Mouse (Mus musculus) splenic B cell, adult 2 months (primary cell): ENCODE results near the gene Arfgef2.

Experiments used
- DNase-seq: peaks from one replicate; pipeline ENCODE4 v3.0.0-alpha.2; 2011; ENCODE audit warnings: low read depth, low spot score
- H3K27me3 ChIP-seq: 2 replicates; pipeline ENCODE4 v1.6.1; 2012; ENCODE audit warnings: mild to moderate bottlenecking, low read length, moderate library complexity, mixed read lengths; ENCODE audit not compliant: control insufficient read depth, poor library complexity, insufficient read depth, severe bottlenecking
- H3K36me3 ChIP-seq: 2 replicates; pipeline ENCODE4 v1.6.1; 2012; ENCODE audit warnings: mild to moderate bottlenecking, low read length, moderate library complexity, mixed read lengths; ENCODE audit not compliant: control insufficient read depth, poor library complexity, insufficient read depth, severe bottlenecking

Arfgef2 gene

DNA sequence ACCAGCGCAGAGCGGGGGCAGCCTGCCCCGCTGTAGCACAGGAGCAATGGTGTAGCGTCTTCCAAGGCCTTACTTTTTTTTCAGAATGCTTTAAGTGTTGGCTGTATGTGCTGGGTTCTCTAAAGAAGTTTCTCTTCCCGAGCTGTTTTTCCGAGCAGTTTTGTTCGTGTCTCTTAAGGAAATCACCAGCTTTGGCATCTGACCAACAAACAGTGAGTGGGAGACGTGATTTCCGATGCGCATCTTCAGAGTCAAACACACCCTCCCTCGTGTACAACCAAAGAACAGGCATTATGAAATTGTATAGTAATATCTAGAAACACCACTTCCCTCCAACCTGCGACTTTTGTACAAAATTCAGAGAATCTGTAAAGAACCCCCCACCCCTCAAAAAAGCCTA is 91.6 kb downstream of the Arfgef2 start:
- H3K27me3 ChIP-seq: no peaks in the 10 kb centered on the region
- H3K36me3 ChIP-seq: peaks cover 8% of the 10 kb centered on the region; the same call in 1 of the 2 replicates
- DNase-seq: no peak

DNA sequence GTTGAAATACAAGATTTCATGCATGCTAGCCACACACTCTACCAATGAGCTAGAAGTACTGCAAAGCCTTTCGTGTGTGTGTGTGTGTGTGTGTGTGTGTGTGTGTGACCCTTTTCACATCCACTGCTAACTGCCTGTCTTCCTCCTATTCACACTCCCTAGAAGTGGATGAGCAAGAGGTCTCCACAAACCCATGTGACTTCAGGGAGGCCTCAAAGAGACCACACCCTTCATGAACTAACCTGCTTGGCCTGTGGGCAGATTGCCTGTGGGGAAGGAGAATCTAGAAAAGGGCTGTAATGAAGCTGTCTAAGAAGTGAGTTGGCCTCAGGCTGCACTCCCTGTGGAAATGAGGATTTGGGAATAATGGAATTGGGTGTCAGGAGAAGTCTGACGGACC is 93.8 kb downstream of the Arfgef2 start:
- H3K27me3 ChIP-seq: no peaks in the 10 kb centered on the region

DNA sequence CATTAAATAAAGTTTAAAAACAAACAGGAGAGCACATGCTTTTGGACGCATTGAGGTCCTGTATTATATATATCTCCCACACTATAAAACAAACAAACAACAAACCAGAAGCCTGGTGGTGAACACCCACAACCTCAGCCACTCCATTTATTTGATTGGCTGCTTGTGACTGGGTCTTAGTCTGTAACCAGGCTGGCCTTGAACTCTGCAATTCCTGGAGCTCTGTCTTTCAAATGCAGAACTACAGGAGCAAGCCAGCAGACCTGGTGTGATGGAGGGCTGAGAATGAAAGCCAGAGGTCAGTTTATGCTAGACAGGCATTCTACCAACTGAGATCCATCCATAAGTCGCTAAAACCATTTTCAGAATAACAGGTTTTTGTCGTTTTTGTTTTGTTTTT is 94.4 kb downstream of the Arfgef2 start:
- no peaks in the 10 kb centered on the region for H3K36me3 ChIP-seq
- no peaks in the 10 kb centered on the region for H3K27me3 ChIP-seq
- DNase-seq: no peak

More for the DNA sequence above, 93.8 kb downstream of the Arfgef2 start:
- H3K36me3 ChIP-seq: no peaks in the 10 kb centered on the region
- no peak for DNase-seq

DNA sequence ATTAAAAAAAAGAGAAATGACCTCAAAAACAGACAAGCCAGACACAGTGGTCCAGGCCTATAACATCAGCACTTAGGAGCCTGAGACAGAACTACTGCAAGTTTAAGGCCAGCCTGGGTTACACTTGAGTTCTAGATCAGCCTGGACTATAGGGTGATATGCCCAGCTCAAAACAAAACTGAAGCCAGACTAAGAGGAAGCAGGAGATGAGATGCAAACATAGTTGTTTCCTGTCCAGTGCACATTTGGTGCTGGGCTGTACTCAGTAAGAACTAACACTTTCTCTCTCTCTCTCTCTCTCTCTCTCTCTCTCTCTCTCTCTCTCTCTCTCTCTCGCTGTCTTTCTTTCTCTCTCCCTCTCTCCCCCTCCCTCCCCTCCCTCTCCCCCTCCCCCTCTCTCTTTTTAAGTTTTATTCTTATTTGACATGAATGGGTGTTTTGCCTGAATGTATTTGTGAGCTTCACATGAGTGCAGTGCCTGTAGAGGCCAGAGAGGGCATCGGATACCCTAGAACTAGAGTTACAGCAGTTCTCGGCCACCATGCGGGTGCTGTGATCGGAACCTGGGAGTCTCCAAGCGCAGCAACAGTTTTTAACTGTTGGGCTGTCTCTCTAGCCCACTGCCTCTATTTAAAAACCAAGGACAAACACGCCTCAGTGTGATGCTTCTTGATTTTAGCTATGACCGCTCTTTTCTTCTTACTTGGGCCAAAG is 95.6 kb downstream of the Arfgef2 start:
- H3K36me3 ChIP-seq: no peaks in the 10 kb centered on the region
- peak; percentile 76 for DNase-seq
- H3K27me3 ChIP-seq: no peaks in the 10 kb centered on the region

DNA sequence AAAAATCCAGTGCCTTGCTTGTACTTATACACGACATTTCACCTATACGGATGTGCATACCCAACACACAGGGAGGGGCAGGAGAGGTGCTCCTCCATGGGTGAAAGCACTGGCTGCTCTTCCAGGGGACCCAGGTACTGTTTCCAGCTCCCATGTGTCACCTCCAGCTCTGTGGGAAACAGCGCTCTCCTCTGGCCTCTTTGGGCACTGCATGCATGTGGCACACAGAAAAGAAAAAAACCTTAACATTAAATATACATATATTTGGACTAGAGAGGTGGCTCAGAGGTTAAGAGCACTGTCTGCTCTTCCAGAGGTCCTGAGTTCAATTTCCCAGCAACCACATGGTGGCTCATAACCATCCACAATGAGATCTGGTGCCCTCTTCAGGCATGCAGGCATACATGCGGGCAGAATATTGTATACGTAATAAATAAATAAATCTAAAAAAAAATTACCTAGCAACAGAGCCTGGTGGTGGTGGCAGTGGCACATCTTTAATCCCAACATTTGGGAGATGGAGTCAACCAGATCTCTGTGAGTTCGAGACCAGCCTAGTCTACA is 98.4 kb downstream of the Arfgef2 start:
- no peaks in the 10 kb centered on the region for H3K36me3 ChIP-seq
- H3K27me3 ChIP-seq: no peaks in the 10 kb centered on the region
- DNase-seq: peak; percentile 31

DNA sequence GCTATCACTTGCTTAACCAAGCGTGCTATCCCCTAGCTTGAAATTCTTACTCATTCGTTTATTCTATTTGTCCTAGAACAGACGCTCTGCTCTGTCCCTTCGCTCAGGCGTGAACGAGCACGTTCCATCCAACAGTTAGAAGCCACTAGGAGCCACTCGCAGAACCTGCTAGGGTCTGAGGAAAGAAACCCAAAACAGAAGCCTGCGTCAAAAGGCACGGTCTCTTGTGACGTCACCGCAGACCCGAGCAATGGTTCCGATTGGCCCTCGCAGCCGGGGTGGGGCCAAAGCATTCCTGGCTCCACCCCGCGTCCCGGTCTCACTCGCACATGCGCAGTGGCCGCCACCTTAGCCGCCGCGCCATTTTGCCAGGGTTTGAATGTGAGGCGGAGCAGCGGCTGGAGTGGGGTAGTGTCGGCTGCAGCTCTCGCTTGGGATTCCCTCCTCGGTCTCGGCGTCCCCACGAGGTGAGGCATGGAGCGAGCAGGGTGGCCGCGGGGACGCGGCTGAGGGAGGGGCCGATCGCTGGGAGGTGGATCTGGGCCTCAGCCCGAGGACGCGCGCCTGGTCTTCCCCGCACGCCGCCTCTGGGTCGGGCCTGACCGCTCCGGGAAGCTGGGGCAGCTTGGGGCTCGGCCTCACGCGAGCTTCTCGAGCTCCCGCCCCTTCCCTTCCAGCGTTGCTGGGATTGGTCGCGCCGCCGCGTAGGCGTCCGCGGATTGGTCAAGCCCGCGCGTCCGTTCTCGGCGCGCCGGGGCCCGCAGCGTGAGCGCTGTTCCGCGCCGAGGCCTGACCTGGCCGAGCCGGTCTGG is 100.5 kb downstream of the Arfgef2 start, which contains the start of gene Cse1l:
Cse1l (plus strand) TSS at position 330 of the 812 bp plus-strand sequence.
- peak; percentile 99 for DNase-seq
- H3K36me3 ChIP-seq: no peaks in the 10 kb centered on the region
- H3K27me3 ChIP-seq: no peaks in the 10 kb centered on the region

DNA sequence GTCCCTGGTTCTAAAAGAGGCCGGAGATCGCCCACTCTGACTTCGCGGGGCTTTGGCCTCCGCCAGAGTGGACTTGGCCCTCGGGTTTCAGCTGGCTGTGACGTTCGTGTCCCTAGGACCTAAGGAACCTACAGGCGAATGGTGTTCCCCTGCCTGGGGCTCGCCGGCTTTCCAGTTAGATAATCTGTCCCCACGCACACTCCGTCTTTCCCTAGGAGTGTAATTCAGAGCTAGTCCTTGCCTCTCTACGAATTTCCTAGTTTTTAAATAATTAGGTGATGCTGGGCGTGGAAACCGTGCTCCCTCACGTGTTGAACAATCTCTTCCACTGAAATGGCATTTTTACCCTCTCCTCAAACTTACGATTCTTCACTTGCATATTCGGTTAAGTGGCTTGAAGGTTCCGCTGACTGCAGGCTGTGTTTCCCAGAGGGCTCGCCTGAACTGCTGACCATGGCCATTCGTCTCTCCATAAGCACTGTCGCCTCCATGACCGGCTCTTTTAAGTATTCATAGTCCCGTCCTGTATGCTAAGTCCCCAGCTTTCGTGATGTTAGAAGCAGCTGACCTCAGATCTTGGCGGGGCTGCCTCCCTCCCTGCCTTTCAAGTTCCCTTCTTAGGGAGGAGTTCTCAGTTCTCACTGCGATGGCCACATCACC is 101.3 kb downstream of the Arfgef2 start:
- Histone ChIP-seq H3K27me3 (no peaks in the 10 kb centered on the region), H3K36me3 (no peaks in the 10 kb centered on the region)
- DNase-seq: peak; percentile 58

DNA sequence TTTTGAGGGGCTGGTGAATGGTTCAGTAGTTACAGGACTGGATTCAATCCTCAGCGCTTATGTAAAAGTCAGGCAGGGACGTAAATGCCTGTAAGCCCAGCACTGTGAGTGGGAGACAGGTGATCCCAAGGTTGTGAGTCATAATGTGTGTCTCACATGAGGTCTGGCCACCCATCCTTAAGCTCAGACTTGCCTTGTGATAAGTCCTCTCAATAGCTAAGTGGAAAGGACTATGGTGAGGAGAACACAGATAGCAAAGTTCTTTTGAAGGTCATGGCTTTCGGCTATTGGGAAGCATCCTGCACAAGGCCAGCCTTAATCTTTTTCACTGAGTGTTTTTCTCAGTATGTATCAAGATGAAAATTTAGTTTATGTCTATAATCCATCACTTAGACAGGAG is 104.3 kb downstream of the Arfgef2 start:
- no peaks in the 10 kb centered on the region for H3K27me3 ChIP-seq
- DNase-seq: no peak

DNA sequence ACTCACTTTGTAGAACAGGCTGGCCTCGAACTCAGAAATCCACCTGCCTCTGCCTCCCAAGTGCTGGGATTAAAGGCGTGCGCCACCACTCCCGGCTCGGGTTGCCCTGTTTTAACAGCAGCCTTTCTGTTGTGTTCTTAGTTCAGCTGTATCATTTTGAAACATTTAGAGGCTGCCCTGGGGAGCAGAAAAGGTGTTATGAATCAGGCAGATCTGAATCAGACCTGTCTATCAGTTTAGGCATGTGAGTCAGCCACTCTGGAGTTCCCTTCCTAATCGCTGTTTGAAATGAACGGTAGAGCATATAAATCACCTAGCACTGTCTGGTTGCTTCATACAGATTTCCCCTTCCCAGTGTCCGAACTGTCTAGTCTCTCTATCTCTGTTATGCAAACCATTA is 105.1 kb downstream of the Arfgef2 start:
- no peak for DNase-seq
- no peaks in the 10 kb centered on the region for H3K36me3 ChIP-seq

More for the DNA sequence above, 104.3 kb downstream of the Arfgef2 start:
- H3K36me3 ChIP-seq: no peaks in the 10 kb centered on the region

DNA sequence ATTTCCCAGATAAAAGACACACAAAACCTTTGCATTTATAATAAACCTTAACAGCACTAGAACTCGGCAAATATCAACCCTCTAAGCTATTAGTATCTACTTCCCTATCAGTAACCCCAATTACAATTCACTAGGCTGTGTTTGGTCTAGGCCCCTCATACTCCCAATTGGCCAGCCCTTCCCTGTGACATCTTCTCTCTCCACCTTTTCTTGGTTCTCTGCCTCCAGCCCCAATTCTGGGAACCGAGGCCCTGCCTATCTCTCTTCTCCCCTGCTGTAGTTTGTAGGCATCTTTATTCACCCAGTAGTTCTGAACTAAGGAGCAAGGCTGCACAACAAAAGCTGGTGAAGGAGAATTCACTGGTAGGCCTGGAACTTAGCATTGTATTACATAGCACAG is 118.6 kb downstream of the Arfgef2 start:
- H3K36me3 ChIP-seq: peaks cover 24% of the 10 kb centered on the region
- no peaks in the 10 kb centered on the region for H3K27me3 ChIP-seq
- DNase-seq: no peak

More for the DNA sequence above, 105.1 kb downstream of the Arfgef2 start:
- no peaks in the 10 kb centered on the region for H3K27me3 ChIP-seq

DNA sequence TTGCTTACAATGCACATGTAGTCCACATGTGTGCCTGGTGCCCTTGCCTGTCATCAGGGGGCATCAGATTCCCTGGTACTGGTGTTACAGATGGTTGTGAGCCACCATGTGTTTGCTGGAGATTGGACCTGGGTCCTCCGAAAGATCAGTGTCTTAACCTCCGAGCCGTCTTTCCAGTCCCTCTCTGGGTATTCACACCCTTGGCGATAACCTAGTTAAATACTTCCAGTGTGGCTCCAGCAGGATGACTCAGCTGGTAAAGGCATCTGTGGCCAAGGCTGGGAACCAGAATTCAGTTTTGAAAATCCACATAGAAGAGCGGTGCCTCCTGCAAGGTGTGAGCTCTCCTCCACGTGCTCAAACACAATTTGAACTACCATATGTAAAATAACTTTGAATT is 128.6 kb downstream of the Arfgef2 start:
- peaks cover 25% of the 10 kb centered on the region; the same call in 1 of the 2 replicates for H3K36me3 ChIP-seq
- no peak for DNase-seq

DNA sequence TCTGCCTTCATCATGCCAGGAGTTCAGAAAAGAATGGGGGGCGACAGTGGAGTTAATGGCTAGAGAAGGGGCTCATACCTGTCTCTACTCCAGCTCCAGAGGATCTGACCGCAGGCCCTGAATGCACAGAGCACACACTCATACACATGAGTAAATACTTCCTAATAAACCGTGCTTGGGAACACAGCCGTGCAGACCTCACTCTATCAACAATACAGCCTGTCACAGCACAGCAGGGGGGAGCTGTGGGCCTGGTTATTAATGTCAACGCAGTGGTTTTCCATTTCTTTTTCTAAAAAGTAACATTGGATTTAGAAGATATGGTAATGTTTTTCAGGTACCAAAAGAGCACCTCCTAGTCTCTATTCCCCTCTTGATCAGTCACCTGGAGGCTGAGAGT is 129.0 kb downstream of the Arfgef2 start:
- peaks cover 24% of the 10 kb centered on the region; the same call in 1 of the 2 replicates for H3K36me3 ChIP-seq
- DNase-seq: no peak
- no peaks in the 10 kb centered on the region for H3K27me3 ChIP-seq

More for the DNA sequence above, 128.6 kb downstream of the Arfgef2 start:
- H3K27me3 ChIP-seq: no peaks in the 10 kb centered on the region

DNA sequence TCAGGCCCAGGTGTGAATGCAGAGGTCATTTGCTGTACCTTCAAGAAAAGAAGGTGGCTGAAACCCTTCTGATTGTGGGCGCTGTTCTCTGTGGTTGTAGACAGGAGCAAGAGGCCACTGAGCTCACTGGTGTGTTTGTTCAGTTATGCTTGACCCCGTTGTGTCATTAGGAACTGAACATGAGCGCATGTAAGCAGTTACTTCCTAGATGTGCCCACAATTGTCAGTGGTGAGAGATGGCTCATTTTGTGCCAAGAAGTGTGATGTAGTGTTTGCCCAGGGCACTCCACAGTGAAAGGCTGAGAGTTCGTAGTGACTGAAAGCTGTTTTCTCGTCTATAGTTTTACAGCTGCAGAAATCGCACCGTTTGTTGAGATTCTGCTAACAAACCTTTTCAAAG is 130.2 kb downstream of the Arfgef2 start:
- Histone ChIP-seq H3K36me3 (peaks cover 19% of the 10 kb centered on the region; the same call in 1 of the 2 replicates), H3K27me3 (no peaks in the 10 kb centered on the region)
- DNase-seq: no peak

DNA sequence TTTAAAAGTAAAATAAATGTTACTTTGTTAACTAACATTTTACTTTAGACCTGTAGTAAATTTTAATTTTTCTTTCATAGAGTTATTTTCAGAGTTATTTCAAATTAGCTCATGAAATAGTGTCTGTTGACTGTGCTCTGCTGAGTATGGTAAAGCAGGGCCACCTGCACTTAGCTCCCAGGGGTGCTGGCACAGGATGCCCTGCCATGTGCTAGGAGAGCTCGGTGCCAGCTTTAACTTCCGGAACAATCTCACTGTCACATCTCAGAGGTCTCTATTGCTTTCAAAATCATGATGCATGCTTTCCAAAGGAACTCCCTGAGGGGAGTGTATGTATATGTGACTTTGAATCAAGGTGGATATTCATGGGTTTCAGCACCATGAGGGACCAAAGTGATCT is 130.8 kb downstream of the Arfgef2 start:
- no peak for DNase-seq
- H3K36me3 ChIP-seq: peaks cover 23% of the 10 kb centered on the region
- no peaks in the 10 kb centered on the region for H3K27me3 ChIP-seq
